Mouse (Mus musculus) olfactory bulb, adult 2 months (tissue): Measurements from ENCODE around the gene Traf6.

Experiments
- CTCF ChIP-seq: fragments of 200-500 bp; IDR thresholded peaks from 2 replicates; pipeline ENCODE4 v1.5.1; 2012; ENCODE audit warnings: low read depth, mild to moderate bottlenecking, low read length, moderate library complexity; ENCODE audit not compliant: insufficient read depth
- POLR2A ChIP-seq: fragments of 200-500 bp; IDR thresholded peaks from 2 replicates; pipeline ENCODE4 v1.6.1; 2012; ENCODE audit warnings: mild to moderate bottlenecking, low read depth, low read length, moderate library complexity; ENCODE audit not compliant: insufficient read depth

DNA sequence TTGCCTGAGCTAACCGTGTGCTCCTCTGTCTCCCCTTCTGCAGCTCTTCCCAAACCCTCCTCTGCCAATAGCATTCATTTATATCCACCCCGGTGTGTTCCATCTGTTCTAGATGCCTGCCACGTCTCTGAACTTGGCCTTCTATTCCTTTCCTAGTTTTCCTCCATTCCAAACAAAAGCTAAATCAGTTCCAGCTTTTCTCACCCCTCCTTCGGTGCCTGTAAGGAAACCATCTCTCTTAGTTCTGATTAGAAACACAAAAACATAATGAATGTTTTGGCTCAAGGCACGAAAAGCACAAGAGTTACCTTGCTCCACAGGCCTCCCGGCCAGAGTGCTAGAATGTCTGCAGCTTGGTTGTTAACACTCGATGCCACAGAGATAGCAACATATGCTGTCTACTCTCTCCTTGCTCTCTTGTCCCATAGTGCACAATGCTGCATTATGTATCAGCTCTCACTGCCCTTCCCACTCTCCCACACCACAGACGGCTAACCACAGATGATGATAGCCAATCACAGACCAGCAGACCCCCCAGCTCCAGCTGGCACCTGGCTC is 29.0 kb upstream of the Traf6 start, which contains the start of the genes Rag1 and B230118H07Rik:
- TF ChIP-seq POLR2A (no peak), CTCF (no peak)
